Mouse (Mus musculus): ENCODE data around the gene Rhbdf2.
"Not testable (repeated sequence)": the region's sequence is repeated elsewhere in the genome, so short reads cannot be mapped to it uniquely, and the experiment has no call there.

Rhbdf2 gene

GRCm38 (mm10) chr11:116626299-116627071 is at the start of gene Rhbdf2:
Rhbdf2 (minus strand) TSS chr11:116627019.
- DNase-seq: no peak

- no peak for DNase-seq
Observed at GRCm38 (mm10) chr11:116676175-116676976, 49.6 kb upstream of the Rhbdf2 start.

GRCm38 (mm10) chr11:116675429-116675828 is 48.6 kb upstream of the Rhbdf2 start:
- DNase-seq: not testable (repeated sequence)

GRCm38 (mm10) chr11:116674616-116675379 is 48.0 kb upstream of the Rhbdf2 start:
- no peak for DNase-seq

GRCm38 (mm10) chr11:116673410-116673809 is 46.6 kb upstream of the Rhbdf2 start:
- DNase-seq: no peak

- no peak for DNase-seq
Observed at GRCm38 (mm10) chr11:116672595-116672994, 45.8 kb upstream of the Rhbdf2 start.

GRCm38 (mm10) chr11:116671845-116672434 is 45.1 kb upstream of the Rhbdf2 start:
- DNase-seq: no peak

- DNase-seq: peak; percentile 96 to 98
Observed at GRCm38 (mm10) chr11:116671112-116671844, 44.5 kb upstream of the Rhbdf2 start.

- no peak for DNase-seq
Observed at GRCm38 (mm10) chr11:116670386-116670785, 43.6 kb upstream of the Rhbdf2 start.

GRCm38 (mm10) chr11:116669787-116670365 is 43.1 kb upstream of the Rhbdf2 start:
- DNase-seq: no peak

- DNase-seq: no peak
Observed at GRCm38 (mm10) chr11:116669316-116669715, 42.5 kb upstream of the Rhbdf2 start.

GRCm38 (mm10) chr11:116668839-116669238 is 42.0 kb upstream of the Rhbdf2 start:
- no peak for DNase-seq

GRCm38 (mm10) chr11:116668381-116668825 is 41.6 kb upstream of the Rhbdf2 start:
- DNase-seq: no peak

- no peak for DNase-seq
Observed at GRCm38 (mm10) chr11:116667930-116668329, 41.1 kb upstream of the Rhbdf2 start.

GRCm38 (mm10) chr11:116667012-116667411 is 40.2 kb upstream of the Rhbdf2 start:
- DNase-seq: not testable (repeated sequence)

- DNase-seq: no peak
Observed at GRCm38 (mm10) chr11:116666566-116666965, 39.7 kb upstream of the Rhbdf2 start.

- DNase-seq: no peak
Observed at GRCm38 (mm10) chr11:116665289-116665688, 38.5 kb upstream of the Rhbdf2 start.

GRCm38 (mm10) chr11:116661948-116662377 is 35.1 kb upstream of the Rhbdf2 start:
- no peak for DNase-seq

GRCm38 (mm10) chr11:116661291-116661947 is 34.6 kb upstream of the Rhbdf2 start:
- DNase-seq: no peak

GRCm38 (mm10) chr11:116660181-116660580 is 33.4 kb upstream of the Rhbdf2 start:
- no peak for DNase-seq

Data from spleen, adult 18-20 months (tissue).